Mouse (Mus musculus): Measurements from ENCODE around the gene Tlr13.

GRCm38 (mm10) chrX:106148185-106148584 lies 5.2 kb downstream of the Tlr13 start:
- TF ChIP-seq POLR2A (IDR thresholded peaks at IDR 0.05; ENCODE audit: extremely low read depth, insufficient read depth, low read length) (no peak), CTCF (IDR thresholded peaks at IDR 0.05; ENCODE audit: extremely low read depth, insufficient read depth, low read length) (no peak)

Measured in cortical plate, adult 2 months (tissue).